Mouse (Mus musculus) embryonic facial prominence, embryonic 11.5 days (tissue): ENCODE results near the gene Apobec2. TPM values are rescaled to one million over a fixed set of nuclear protein-coding genes. Genes with fewer than 3 reads are reported as not detected.

Experiments
- ATAC-seq: fragments of 200-750 bp; cut with Nextera tagmentation; replicated peaks from 2 replicates; pipeline ENCODE4 v1.8.0; 2017; ENCODE audit warnings: low read depth; ENCODE audit not compliant: insufficient number of reproducible peaks, low FRiP score, low TSS enrichment
- DNase-seq: peaks from one replicate; pipeline ENCODE4 v3.0.0-alpha.2; 2015; ENCODE audit warnings: low spot score
- H3K27ac ChIP-seq: fragments of 300-500 bp; sonication (generic); replicated peaks from 2 replicates; pipeline ENCODE4 v1.5.1; 2014; ENCODE audit warnings: mild to moderate bottlenecking, low read depth, low read length, control low read depth
- H3K27me3 ChIP-seq: fragments of 300-500 bp; sonication (generic); 2 replicates; pipeline ENCODE4 v1.6.1; 2014; ENCODE audit warnings: mild to moderate bottlenecking, low read length, moderate library complexity, mixed read lengths; ENCODE audit not compliant: control insufficient read depth, insufficient read depth
- H3K36me3 ChIP-seq: fragments of 300-500 bp; sonication (generic); replicated peaks from 2 replicates; pipeline ENCODE4 v1.6.1; 2014; ENCODE audit warnings: low read depth, mild to moderate bottlenecking, low read length, moderate library complexity, mixed read lengths; ENCODE audit not compliant: control insufficient read depth, insufficient read depth
- H3K4me1 ChIP-seq: fragments of 300-500 bp; sonication (generic); 2 replicates; pipeline ENCODE4 v1.6.1; 2014; ENCODE audit warnings: low read length, mixed read lengths; ENCODE audit not compliant: control insufficient read depth, insufficient read depth
- H3K4me2 ChIP-seq: fragments of 300-500 bp; sonication (generic); 2 replicates; pipeline ENCODE4 v1.6.1; 2014; ENCODE audit warnings: low read depth, mild to moderate bottlenecking, control low read depth, low read length, moderate library complexity
- H3K4me3 ChIP-seq: fragments of 300-500 bp; sonication (generic); 2 replicates; pipeline ENCODE4 v1.5.1; 2014; ENCODE audit warnings: low read depth, low read length, control low read depth
- H3K9ac ChIP-seq: fragments of 300-500 bp; sonication (generic); replicated peaks from 2 replicates; pipeline ENCODE4 v1.6.1; 2014; ENCODE audit warnings: mild to moderate bottlenecking, control low read depth, low read length
- H3K9me3 ChIP-seq: fragments of 300-500 bp; sonication (generic); replicated peaks from 2 replicates; pipeline ENCODE4 v1.6.1; 2016; ENCODE audit warnings: mild to moderate bottlenecking, low read length, inconsistent platforms, mixed read lengths; ENCODE audit not compliant: control insufficient read depth
- WGBS: fragments of 180-500 bp; shearing (Covaris S2); extraction: QIAGEN DNeasy Blood & Tissue Kit; methylation state at CpG from one replicate; pipeline ENCODE4 v1.1.7; 2014; 5-methylcytosine and 5-hydroxymethylcytosine counted together
- polyA plus RNA-seq: library from polyadenylated mRNA; unstranded; fragments of >200 nt; fragmentation: Nextera tagmentation; extraction: Ambion mirVana; gene quantifications from 2 replicates; pipeline ENCODE4 v1.2.1, GENCODE M21; 2014

Gene Apobec2
- polyA plus RNA-seq, 1 experiment from 2014 or later = 2.0 TPM

GRCm38 (mm10) chr17:48410299-48410785 is 22.4 kb downstream of the Apobec2 start:
- peak; percentile 4; the same call in 1 of the 2 replicates for ATAC-seq
- Histone ChIP-seq H3K4me3 (peak overlapping the region; percentile 36), H3K4me1 (no peaks in the 10 kb centered on the region), H3K4me2 (peak overlapping the region; percentile 55), H3K27me3 (no peaks in the 10 kb centered on the region), H3K36me3 (no peaks in the 10 kb centered on the region), H3K9ac (peak overlapping the region; percentile 67), H3K9me3 (no peaks in the 10 kb centered on the region), H3K27ac (peak overlapping the region; percentile 83)
- under 1% methylated on average over 13 of the region's 13 CpGs for WGBS
- DNase-seq = peak; percentile 54

GRCm38 (mm10) chr17:48409380-48410298 is 23.1 kb downstream of the Apobec2 start, which contains the start of the genes Nfya and Oard1:
TSS of gene Nfya (minus strand) at chr17:48409906.
TSS of gene Oard1 (plus strand) at chr17:48410014.
- Histone ChIP-seq H3K4me3 (peak within 1 kb of the TSS; percentile 90), H3K27me3 (no peaks in the 10 kb centered on the region), H3K4me2 (peak within 1 kb of the TSS; percentile 70), H3K4me1 (no peaks in the 10 kb centered on the region), H3K9ac (peak within 1 kb of the TSS; percentile 99), H3K9me3 (no peaks in the 10 kb centered on the region), H3K27ac (peak within 1 kb of the TSS; percentile 100), H3K36me3 (no peaks in the 10 kb centered on the region)
- ATAC-seq = peak; percentile 97
- under 1% methylated on average over 82 of the region's 84 CpGs for WGBS
- peak; percentile 100 for DNase-seq

GRCm38 (mm10) chr17:48408526-48409291 is 24.0 kb downstream of the Apobec2 start:
- H3K4me1 ChIP-seq = no peaks in the 10 kb centered on the region
- ATAC-seq = peak; percentile 54
- WGBS = under 1% methylated on average over 42 of the region's 47 CpGs
- H3K9ac ChIP-seq = peak overlapping the region; percentile 99
- no peaks in the 10 kb centered on the region for H3K27me3 ChIP-seq
- no peaks in the 10 kb centered on the region; the same call in 1 of the 2 replicates for H3K36me3 ChIP-seq
- peak; percentile 77 for DNase-seq
- no peaks in the 10 kb centered on the region for H3K9me3 ChIP-seq
- peak overlapping the region; percentile 90 for H3K4me3 ChIP-seq
- peak overlapping the region; percentile 70 for H3K4me2 ChIP-seq
- peak overlapping the region; percentile 100 for H3K27ac ChIP-seq

GRCm38 (mm10) chr17:48407910-48408525 is 24.7 kb downstream of the Apobec2 start:
- no peak for ATAC-seq

GRCm38 (mm10) chr17:48407154-48407553 is 25.6 kb downstream of the Apobec2 start:
- Histone ChIP-seq H3K36me3 (no peaks in the 10 kb centered on the region; the same call in 1 of the 2 replicates), H3K27me3 (no peaks in the 10 kb centered on the region), H3K4me1 (no peaks in the 10 kb centered on the region), H3K27ac (no peak overlapping the region), H3K9ac (peak overlapping the region; percentile 99; the same call in 1 of the 2 replicates), H3K9me3 (no peaks in the 10 kb centered on the region), H3K4me2 (no peak overlapping the region; the same call in 1 of the 2 replicates), H3K4me3 (peak overlapping the region; percentile 90; the same call in 1 of the 2 replicates)
- WGBS = 87% methylated on average over 4 of the region's 4 CpGs
- no peak for DNase-seq
- no peak for ATAC-seq

More at GRCm38 (mm10) chr17:48407910-48408525, 24.7 kb downstream of the Apobec2 start:
- 15% methylated on average over 8 of the region's 8 CpGs for WGBS
- Histone ChIP-seq H3K27ac (peak overlapping the region; percentile 100), H3K4me2 (peak overlapping the region; percentile 70), H3K4me3 (peak overlapping the region; percentile 90), H3K4me1 (no peaks in the 10 kb centered on the region), H3K9ac (peak overlapping the region; percentile 99), H3K36me3 (no peaks in the 10 kb centered on the region; the same call in 1 of the 2 replicates), H3K27me3 (no peaks in the 10 kb centered on the region), H3K9me3 (no peaks in the 10 kb centered on the region)
- peak; percentile 56 for DNase-seq

DNA sequence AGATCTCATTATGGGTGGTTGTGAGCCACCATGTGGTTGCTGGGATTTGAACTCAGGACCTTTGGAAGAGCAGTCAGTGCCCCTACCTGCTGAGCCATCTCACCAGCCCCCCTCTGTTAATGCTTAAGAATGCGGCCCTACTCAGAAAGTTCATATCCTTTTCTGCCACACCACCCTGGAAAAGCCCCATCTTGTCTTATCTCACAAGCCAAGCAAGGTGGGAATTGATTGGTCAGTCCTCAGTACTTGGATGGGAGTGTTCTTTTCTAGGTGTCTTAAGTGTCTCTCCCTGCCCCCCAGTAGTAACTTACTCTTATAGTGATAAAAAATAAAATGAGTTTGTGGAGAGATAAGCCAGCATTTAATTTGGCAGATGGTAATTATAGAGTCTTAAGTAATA is 28.0 kb downstream of the Apobec2 start:
- no peak overlapping the region for H3K4me3 ChIP-seq
- DNase-seq = no peak
- no peaks in the 10 kb centered on the region for H3K27me3 ChIP-seq
- no peak for ATAC-seq
- H3K4me1 ChIP-seq = no peaks in the 10 kb centered on the region
- no peaks in the 10 kb centered on the region; the same call in 1 of the 2 replicates for H3K36me3 ChIP-seq
- H3K4me2 ChIP-seq = no peak overlapping the region
- no peaks in the 10 kb centered on the region for H3K9me3 ChIP-seq
- no peak overlapping the region for H3K27ac ChIP-seq
- no peak overlapping the region for H3K9ac ChIP-seq
- WGBS = 70% methylated on average over 1 of the region's 1 CpGs

DNA sequence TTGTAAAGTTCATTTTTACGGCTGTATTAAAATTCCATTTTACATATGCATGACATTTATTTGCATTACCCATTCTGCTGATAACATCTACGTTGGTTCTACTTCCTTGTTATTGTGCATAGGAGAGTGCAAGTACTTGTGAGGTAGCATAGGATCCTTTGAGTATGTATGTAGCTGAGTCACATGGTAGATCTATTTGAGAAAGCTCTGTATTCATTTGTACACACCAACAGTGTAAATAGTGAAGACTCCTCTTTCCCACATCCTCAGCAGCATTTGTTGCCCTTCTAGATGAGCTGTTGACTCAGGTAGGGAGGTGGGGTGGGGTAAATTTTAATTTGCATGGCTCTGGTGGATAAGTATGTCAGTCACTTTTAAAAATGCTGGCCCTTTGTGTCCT is 28.9 kb downstream of the Apobec2 start:
- WGBS = 90% methylated on average over 2 of the region's 2 CpGs
- H3K9me3 ChIP-seq = no peaks in the 10 kb centered on the region
- no peak overlapping the region for H3K4me2 ChIP-seq
- no peak overlapping the region for H3K27ac ChIP-seq
- ATAC-seq = no peak
- no peaks in the 10 kb centered on the region; the same call in 1 of the 2 replicates for H3K36me3 ChIP-seq
- no peak overlapping the region for H3K4me3 ChIP-seq
- no peak for DNase-seq
- H3K27me3 ChIP-seq = no peaks in the 10 kb centered on the region
- H3K9ac ChIP-seq = no peak overlapping the region
- no peaks in the 10 kb centered on the region for H3K4me1 ChIP-seq
